Mouse (Mus musculus): ENCODE data around the gene Nell2. TPM values are rescaled to one million over a fixed set of nuclear protein-coding genes. Genes with fewer than 3 reads are reported as not detected.

Gene Nell2
- polyA plus RNA-seq, 1 experiment, result not detected

- no peak for TF ChIP-seq POLR2A (IDR thresholded peaks at IDR 0.05; ENCODE audit: borderline replicate concordance, low read depth, low read length)
- TF ChIP-seq CTCF (IDR thresholded peaks at IDR 0.05; ENCODE audit: low read depth, low read length), result no peak
- no peak overlapping the region for H3K27ac ChIP-seq (ENCODE audit: insufficient read depth, low read depth, low read length)
- H3K4me1 ChIP-seq (ENCODE audit: control insufficient read depth, insufficient read depth, low read length), result no peaks in the 10 kb centered on the region
- no peak overlapping the region for H3K4me3 ChIP-seq (ENCODE audit: insufficient read depth, low read length)
These were observed 147.5 kb downstream of the Nell2 start for GRCm38 (mm10) chr15:95380859-95381258.

GRCm38 (mm10) chr15:95370720-95371395, 157.5 kb downstream of the Nell2 start:
- H3K4me3 ChIP-seq (ENCODE audit: insufficient read depth, low read length), result no peak overlapping the region
- no peaks in the 10 kb centered on the region for H3K4me1 ChIP-seq (ENCODE audit: control insufficient read depth, insufficient read depth, low read length)
- H3K27ac ChIP-seq (ENCODE audit: insufficient read depth, low read depth, low read length), result no peak overlapping the region
- TF ChIP-seq POLR2A (IDR thresholded peaks at IDR 0.05; ENCODE audit: borderline replicate concordance, low read depth, low read length) (no peak), CTCF (IDR thresholded peaks at IDR 0.05; ENCODE audit: low read depth, low read length) (no peak)

- Histone ChIP-seq H3K27ac (ENCODE audit: insufficient read depth, low read depth, low read length) (no peak overlapping the region), H3K4me3 (ENCODE audit: insufficient read depth, low read length) (no peak overlapping the region), H3K4me1 (ENCODE audit: control insufficient read depth, insufficient read depth, low read length) (no peaks in the 10 kb centered on the region)
- TF ChIP-seq CTCF (IDR thresholded peaks at IDR 0.05; ENCODE audit: low read depth, low read length) (no peak), POLR2A (IDR thresholded peaks at IDR 0.05; ENCODE audit: borderline replicate concordance, low read depth, low read length) (no peak)
These were observed 160.2 kb downstream of the Nell2 start for GRCm38 (mm10) chr15:95368185-95368584.

- TF ChIP-seq CTCF (IDR thresholded peaks at IDR 0.05; ENCODE audit: low read depth, low read length) (no peak), POLR2A (IDR thresholded peaks at IDR 0.05; ENCODE audit: borderline replicate concordance, low read depth, low read length) (no peak)
These were observed 161.9 kb downstream of the Nell2 start for GRCm38 (mm10) chr15:95366506-95366905.

GRCm38 (mm10) chr15:95354806-95355205, 173.6 kb downstream of the Nell2 start:
- Histone ChIP-seq H3K4me1 (ENCODE audit: control insufficient read depth, insufficient read depth, low read length) (no peaks in the 10 kb centered on the region), H3K27ac (ENCODE audit: insufficient read depth, low read depth, low read length) (no peak overlapping the region), H3K4me3 (ENCODE audit: insufficient read depth, low read length) (no peak overlapping the region)
- TF ChIP-seq POLR2A (IDR thresholded peaks at IDR 0.05; ENCODE audit: borderline replicate concordance, low read depth, low read length) (no peak), CTCF (IDR thresholded peaks at IDR 0.05; ENCODE audit: low read depth, low read length) (no peak)

More at GRCm38 (mm10) chr15:95366506-95366905, 161.9 kb downstream of the Nell2 start:
- no peak overlapping the region for H3K27ac ChIP-seq (ENCODE audit: insufficient read depth, low read depth, low read length)
- H3K4me3 ChIP-seq (ENCODE audit: insufficient read depth, low read length), result no peak overlapping the region
- no peaks in the 10 kb centered on the region for H3K4me1 ChIP-seq (ENCODE audit: control insufficient read depth, insufficient read depth, low read length)

GRCm38 (mm10) chr15:95334323-95335296, 193.7 kb downstream of the Nell2 start:
- H3K4me3 ChIP-seq (ENCODE audit: insufficient read depth, low read length), result no peak overlapping the region
- H3K4me1 ChIP-seq (ENCODE audit: control insufficient read depth, insufficient read depth, low read length), result no peaks in the 10 kb centered on the region
- H3K27ac ChIP-seq (ENCODE audit: insufficient read depth, low read depth, low read length), result no peak overlapping the region
- no peak for TF ChIP-seq CTCF (IDR thresholded peaks at IDR 0.05; ENCODE audit: low read depth, low read length)
- no peak for TF ChIP-seq POLR2A (IDR thresholded peaks at IDR 0.05; ENCODE audit: borderline replicate concordance, low read depth, low read length)

GRCm38 (mm10) chr15:95333229-95333628, 195.1 kb downstream of the Nell2 start:
- H3K27ac ChIP-seq (ENCODE audit: insufficient read depth, low read depth, low read length), result no peak overlapping the region
- TF ChIP-seq POLR2A (IDR thresholded peaks at IDR 0.05; ENCODE audit: borderline replicate concordance, low read depth, low read length) (no peak), CTCF (IDR thresholded peaks at IDR 0.05; ENCODE audit: low read depth, low read length) (no peak)
- H3K4me1 ChIP-seq (ENCODE audit: control insufficient read depth, insufficient read depth, low read length), result no peaks in the 10 kb centered on the region
- no peak overlapping the region for H3K4me3 ChIP-seq (ENCODE audit: insufficient read depth, low read length)

- Histone ChIP-seq H3K4me1 (ENCODE audit: control insufficient read depth, insufficient read depth, low read length) (no peaks in the 10 kb centered on the region), H3K4me3 (ENCODE audit: insufficient read depth, low read length) (no peak overlapping the region), H3K27ac (ENCODE audit: insufficient read depth, low read depth, low read length) (no peak overlapping the region)
- no peak for TF ChIP-seq POLR2A (IDR thresholded peaks at IDR 0.05; ENCODE audit: borderline replicate concordance, low read depth, low read length)
These were observed 197.4 kb downstream of the Nell2 start for GRCm38 (mm10) chr15:95330926-95331325.

GRCm38 (mm10) chr15:95322744-95323143, 205.6 kb downstream of the Nell2 start:
- Histone ChIP-seq H3K27ac (ENCODE audit: insufficient read depth, low read depth, low read length) (no peak overlapping the region), H3K4me3 (ENCODE audit: insufficient read depth, low read length) (no peak overlapping the region), H3K4me1 (ENCODE audit: control insufficient read depth, insufficient read depth, low read length) (no peaks in the 10 kb centered on the region)
- TF ChIP-seq POLR2A (IDR thresholded peaks at IDR 0.05; ENCODE audit: borderline replicate concordance, low read depth, low read length), result no peak
- TF ChIP-seq CTCF (IDR thresholded peaks at IDR 0.05; ENCODE audit: low read depth, low read length), result no peak

- no peak for TF ChIP-seq CTCF (IDR thresholded peaks at IDR 0.05; ENCODE audit: low read depth, low read length)
- TF ChIP-seq POLR2A (IDR thresholded peaks at IDR 0.05; ENCODE audit: borderline replicate concordance, low read depth, low read length), result no peak
- Histone ChIP-seq H3K4me1 (ENCODE audit: control insufficient read depth, insufficient read depth, low read length) (no peaks in the 10 kb centered on the region), H3K4me3 (ENCODE audit: insufficient read depth, low read length) (no peak overlapping the region), H3K27ac (ENCODE audit: insufficient read depth, low read depth, low read length) (no peak overlapping the region)
These were observed 211.7 kb downstream of the Nell2 start for GRCm38 (mm10) chr15:95316626-95317025.
